Mouse (Mus musculus) heart, adult 11 months (tissue): Measurements from ENCODE around the gene A2m.

Source experiments
- DNase-seq: peaks from one replicate; pipeline ENCODE4 v3.0.0; 2022

A2m gene

GRCm38 (mm10) chr6:121635076-121635475 is at the start of gene A2m:
A2m (plus strand) TSS chr6:121635376.
- no peak for DNase-seq

- DNase-seq, result no peak
Measured at GRCm38 (mm10) chr6:121590131-121590530, 45.0 kb upstream of the A2m start.

- no peak for DNase-seq
Measured at GRCm38 (mm10) chr6:121600927-121601326, 34.2 kb upstream of the A2m start.

- DNase-seq, result no peak
Measured at GRCm38 (mm10) chr6:121607861-121608260, 27.3 kb upstream of the A2m start.

GRCm38 (mm10) chr6:121611796-121612195 is 23.4 kb upstream of the A2m start:
- no peak for DNase-seq

GRCm38 (mm10) chr6:121617476-121617875 is 17.7 kb upstream of the A2m start:
- no peak for DNase-seq

- no peak for DNase-seq
Measured at GRCm38 (mm10) chr6:121622525-121622924, 12.7 kb upstream of the A2m start.

GRCm38 (mm10) chr6:121634520-121634919 is 656 bp upstream of the A2m start:
- no peak for DNase-seq

GRCm38 (mm10) chr6:121635878-121636371 is 749 bp downstream of the A2m start:
- no peak for DNase-seq

- DNase-seq, result no peak
Measured at GRCm38 (mm10) chr6:121648499-121648898, 13.3 kb downstream of the A2m start.
